Mouse (Mus musculus): ENCODE data around the gene Arl13a.
"Not testable (repeated sequence)": the region's sequence is repeated elsewhere in the genome, so short reads cannot be mapped to it uniquely, and the experiment has no call there.

The Arl13a gene

GRCm38 (mm10) chrX:134187201-134187600 lies at the start of gene Arl13a:
TSS of gene Arl13a (plus strand) at chrX:134187501.
- DNase-seq (ENCODE audit: low spot score) = not testable (repeated sequence)

GRCm38 (mm10) chrX:134140024-134140423 lies 47.3 kb upstream of the Arl13a start:
- no peak for DNase-seq (ENCODE audit: low spot score)

- DNase-seq (ENCODE audit: low spot score) = no peak
Observed at GRCm38 (mm10) chrX:134141551-134141950, 45.8 kb upstream of the Arl13a start.

GRCm38 (mm10) chrX:134141986-134142385 lies 45.3 kb upstream of the Arl13a start:
- no peak for DNase-seq (ENCODE audit: low spot score)

- no peak for DNase-seq (ENCODE audit: low spot score)
Observed at GRCm38 (mm10) chrX:134158151-134158550, 29.1 kb upstream of the Arl13a start.

- no peak for DNase-seq (ENCODE audit: low spot score)
Observed at GRCm38 (mm10) chrX:134160442-134160841, 26.9 kb upstream of the Arl13a start.

- DNase-seq (ENCODE audit: low spot score) = no peak
Observed at GRCm38 (mm10) chrX:134162043-134162720, 25.1 kb upstream of the Arl13a start, which contains the start of gene Xkrx. TSS of gene Xkrx (minus strand) at chrX:134162076.

GRCm38 (mm10) chrX:134162826-134163225 lies 24.5 kb upstream of the Arl13a start:
- no peak for DNase-seq (ENCODE audit: low spot score)

GRCm38 (mm10) chrX:134163484-134163883 lies 23.8 kb upstream of the Arl13a start:
- no peak for DNase-seq (ENCODE audit: low spot score)

- no peak for DNase-seq (ENCODE audit: low spot score)
Observed at GRCm38 (mm10) chrX:134170584-134170983, 16.7 kb upstream of the Arl13a start.

- no peak for DNase-seq (ENCODE audit: low spot score)
Observed at GRCm38 (mm10) chrX:134174699-134175098, 12.6 kb upstream of the Arl13a start.

GRCm38 (mm10) chrX:134208491-134208890 lies 21.2 kb downstream of the Arl13a start:
- no peak for DNase-seq (ENCODE audit: low spot score)

GRCm38 (mm10) chrX:134211151-134211642 lies 23.9 kb downstream of the Arl13a start:
- no peak for DNase-seq (ENCODE audit: low spot score)

GRCm38 (mm10) chrX:134218161-134218560 lies 30.9 kb downstream of the Arl13a start:
- DNase-seq (ENCODE audit: low spot score) = no peak

GRCm38 (mm10) chrX:134220618-134221017 lies 33.3 kb downstream of the Arl13a start:
- no peak for DNase-seq (ENCODE audit: low spot score)

GRCm38 (mm10) chrX:134221856-134222255 lies 34.6 kb downstream of the Arl13a start, which contains the start of gene Nox1:
TSS of gene Nox1 (minus strand) at chrX:134221956.
- no peak for DNase-seq (ENCODE audit: low spot score)

- DNase-seq (ENCODE audit: low spot score) = no peak
Observed at GRCm38 (mm10) chrX:134233048-134233447, 45.7 kb downstream of the Arl13a start.

GRCm38 (mm10) chrX:134238266-134238665 lies 51.0 kb downstream of the Arl13a start:
- DNase-seq (ENCODE audit: low spot score) = no peak

- DNase-seq (ENCODE audit: low spot score) = no peak
Observed at GRCm38 (mm10) chrX:134245946-134246345, 58.6 kb downstream of the Arl13a start.

GRCm38 (mm10) chrX:134248202-134248601 lies 60.9 kb downstream of the Arl13a start:
- DNase-seq (ENCODE audit: low spot score) = no peak
